Mouse (Mus musculus): ENCODE data around the gene 4930455H04Rik.

GRCm38 (mm10) chr3:117006636-117007035 is 38.6 kb downstream of the 4930455H04Rik start:
- TF ChIP-seq POLR2A (IDR thresholded peaks at IDR 0.05; ENCODE audit: borderline replicate concordance, extremely low read depth, low read depth, low read length), result no peak
- no peak for TF ChIP-seq CTCF (IDR thresholded peaks at IDR 0.05; ENCODE audit: insufficient read depth, low read length)
